Mouse (Mus musculus) midbrain, postnatal 0 days (tissue): ENCODE results near the gene Olfr1346. TPM values are rescaled to one million over a fixed set of nuclear protein-coding genes. Genes with fewer than 3 reads are reported as not detected.

Source experiments
- ATAC-seq: fragments of 200-750 bp; cut with Nextera tagmentation; 2 replicates; pipeline ENCODE4 v1.8.0; 2017; ENCODE audit warnings: moderate number of reproducible peaks, mild to moderate bottlenecking, moderate TSS enrichment, moderate library complexity; ENCODE audit not compliant: low FRiP score
- DNase-seq: peaks from one replicate; pipeline ENCODE4 v3.0.0-alpha.2; 2015; ENCODE audit warnings: low spot score
- H3K27ac ChIP-seq: fragments of 300-500 bp; sonication (generic); 2 replicates; pipeline ENCODE4 v1.5.1; 2014; ENCODE audit warnings: low read depth, mild to moderate bottlenecking, low read length, mixed read lengths
- H3K27me3 ChIP-seq: fragments of 300-500 bp; sonication (generic); 2 replicates; pipeline ENCODE4 v1.6.1; 2014; ENCODE audit warnings: low read length, control low read depth, mixed read lengths; ENCODE audit not compliant: insufficient read depth
- H3K36me3 ChIP-seq: fragments of 300-500 bp; sonication (generic); 2 replicates; pipeline ENCODE4 v1.6.1; 2014; ENCODE audit warnings: low read length, control low read depth, mixed read lengths; ENCODE audit not compliant: insufficient read depth
- H3K4me1 ChIP-seq: fragments of 300-500 bp; sonication (generic); 2 replicates; pipeline ENCODE4 v1.6.1; 2014; ENCODE audit warnings: mild to moderate bottlenecking, control low read depth, antibody characterized with exemption, low read length, mixed read lengths; ENCODE audit not compliant: insufficient read depth
- H3K4me2 ChIP-seq: fragments of 300-500 bp; sonication (generic); 2 replicates; pipeline ENCODE4 v1.6.1; 2014; ENCODE audit warnings: low read depth, mild to moderate bottlenecking, low read length, mixed read lengths; ENCODE audit not compliant: poor library complexity, severe bottlenecking
- H3K4me3 ChIP-seq: fragments of 300-500 bp; sonication (generic); 2 replicates; pipeline ENCODE4 v1.5.1; 2014; ENCODE audit warnings: low read depth, mild to moderate bottlenecking, low read length, moderate library complexity
- H3K9ac ChIP-seq: fragments of 300-500 bp; sonication (generic); replicated peaks from 2 replicates; pipeline ENCODE4 v1.6.1; 2014; ENCODE audit warnings: mild to moderate bottlenecking, low read length, moderate library complexity, mixed read lengths; ENCODE audit not compliant: poor library complexity, severe bottlenecking
- H3K9me3 ChIP-seq: fragments of 300-500 bp; sonication (generic); 2 replicates; pipeline ENCODE4 v1.6.1; 2016; ENCODE audit warnings: low read length, control low read depth
- CTCF ChIP-seq: IDR thresholded peaks from 2 replicates; pipeline ENCODE4 v1.5.1; 2016; ENCODE audit warnings: antibody characterized with exemption, mild to moderate bottlenecking
- WGBS: fragments of 180-500 bp; shearing (Covaris S2); extraction: QIAGEN DNeasy Blood & Tissue Kit; methylation state at CpG from one replicate; pipeline ENCODE4 v1.1.7; 2014; 5-methylcytosine and 5-hydroxymethylcytosine counted together
- polyA plus RNA-seq: library from polyadenylated mRNA; unstranded; fragments of >200 nt; fragmentation: Nextera tagmentation; extraction: Ambion mirVana; gene quantifications from 2 replicates; pipeline ENCODE4 v1.2.1, GENCODE M21; 2015
- total RNA-seq: library from RNA; depleted of rRNA; stranded (reverse); fragments of >200 nt; gene quantifications from 2 replicates; pipeline ENCODE4 v1.2.3, GENCODE M21; 2014; rRNA removed

Olfr1346 gene
- total and polyA plus RNA-seq, 2 experiments from 2014 or later, result not detected

- no peaks in the 10 kb centered on the region for H3K9me3 ChIP-seq
- no peaks in the 10 kb centered on the region for H3K4me1 ChIP-seq
- no peak within 1 kb of the TSS for H3K4me3 ChIP-seq
- no peak within 1 kb of the TSS for H3K9ac ChIP-seq
- no peaks in the 10 kb centered on the region for H3K27me3 ChIP-seq
- no peaks in the 10 kb centered on the region for H3K36me3 ChIP-seq
- no peak within 1 kb of the TSS for H3K27ac ChIP-seq
- TF ChIP-seq CTCF, result no peak
- no peak for ATAC-seq
- DNase-seq, result no peak
- 84% methylated on average over 1 of the region's 1 CpGs for WGBS
- H3K4me2 ChIP-seq, result no peak within 1 kb of the TSS
Measured at GRCm38 (mm10) chr7:6508648-6509047, 41.7 kb downstream of the Olfr1346 start, which contains the start of gene Olfr1348. Olfr1348 (minus strand) TSS chr7:6508748.

DNA sequence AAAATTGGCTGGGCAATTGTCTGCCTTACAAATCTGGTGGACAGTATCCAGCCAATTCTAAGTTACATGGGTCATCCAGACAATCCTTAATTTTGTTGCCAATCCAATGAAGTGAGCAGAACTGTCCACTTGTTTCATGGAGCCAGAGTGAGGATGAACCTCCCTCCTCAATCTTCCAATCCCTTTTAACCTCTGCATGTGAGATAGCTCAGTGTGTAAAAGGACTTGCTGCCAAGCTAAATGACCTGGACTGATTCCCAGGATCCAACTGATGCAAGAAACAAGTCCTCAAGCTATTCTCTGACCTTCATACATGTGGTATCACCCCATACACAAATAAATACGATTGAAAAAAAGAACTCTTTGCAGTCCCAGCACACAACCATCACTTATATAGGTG lies 54.8 kb downstream of the Olfr1346 start:
- ATAC-seq, result no peak

GRCm38 (mm10) chr7:6522850-6523249 lies 55.9 kb downstream of the Olfr1346 start, which contains the start of gene Olfr1349:
Olfr1349 (minus strand) TSS chr7:6522950.
- ATAC-seq, result no peak
- 81% methylated on average over 5 of the region's 5 CpGs for WGBS
- Histone ChIP-seq H3K27me3 (no peaks in the 10 kb centered on the region), H3K9me3 (0 out of 2 replicates have a peak, but pooled peaks cover 7% of the 10 kb centered on the region), H3K27ac (no peak within 1 kb of the TSS), H3K9ac (no peak within 1 kb of the TSS), H3K4me2 (no peak within 1 kb of the TSS), H3K4me3 (no peak within 1 kb of the TSS), H3K36me3 (no peaks in the 10 kb centered on the region), H3K4me1 (no peaks in the 10 kb centered on the region)
- DNase-seq, result no peak
- no peak for TF ChIP-seq CTCF

More for the DNA sequence above, 54.8 kb downstream of the Olfr1346 start:
- no peak overlapping the region for H3K4me2 ChIP-seq
- H3K4me1 ChIP-seq, result no peaks in the 10 kb centered on the region
- H3K9ac ChIP-seq, result no peak overlapping the region
- H3K36me3 ChIP-seq, result no peaks in the 10 kb centered on the region
- no peak for DNase-seq
- TF ChIP-seq CTCF, result no peak
- H3K4me3 ChIP-seq, result no peak overlapping the region
- no peak overlapping the region for H3K27ac ChIP-seq
- 26% methylated on average over 1 of the region's 1 CpGs for WGBS
- 0 out of 2 replicates have a peak, but pooled peaks cover 7% of the 10 kb centered on the region for H3K9me3 ChIP-seq
- no peaks in the 10 kb centered on the region for H3K27me3 ChIP-seq

- Histone ChIP-seq H3K36me3 (no peaks in the 10 kb centered on the region), H3K9ac (no peak overlapping the region), H3K4me2 (no peak overlapping the region), H3K27ac (no peak overlapping the region), H3K27me3 (no peaks in the 10 kb centered on the region), H3K4me3 (no peak overlapping the region), H3K4me1 (no peaks in the 10 kb centered on the region), H3K9me3 (0 out of 2 replicates have a peak, but pooled peaks cover 4% of the 10 kb centered on the region)
- DNase-seq, result no peak
- ATAC-seq, result no peak
- TF ChIP-seq CTCF, result peak; percentile 9; the same call in 1 of the 2 replicates
- 61% methylated on average over 3 of the region's 3 CpGs for WGBS
Measured at GRCm38 (mm10) chr7:6525001-6525400, 58.1 kb downstream of the Olfr1346 start.

GRCm38 (mm10) chr7:6526141-6526540 lies 59.2 kb downstream of the Olfr1346 start:
- Histone ChIP-seq H3K4me1 (no peaks in the 10 kb centered on the region), H3K9me3 (0 out of 2 replicates have a peak, but pooled peaks cover 4% of the 10 kb centered on the region), H3K4me3 (no peak overlapping the region), H3K9ac (no peak overlapping the region), H3K27ac (no peak overlapping the region), H3K36me3 (no peaks in the 10 kb centered on the region), H3K27me3 (no peaks in the 10 kb centered on the region), H3K4me2 (no peak overlapping the region)
- WGBS, result 63% methylated on average over 5 of the region's 5 CpGs
- DNase-seq (no peak), ATAC-seq (no peak)
- TF ChIP-seq CTCF, result peak; percentile 67

Other genes with a start within 250 kb of the Olfr1346 start
- not detected in 2 replicates for gene Zscan5b, start 244.8 kb upstream of the Olfr1346 start, total RNA-seq
- not detected in 2 replicates for gene Zscan5b, start 244.8 kb upstream of the Olfr1346 start, polyA plus RNA-seq
- gene Epp13, start 214.4 kb upstream of the Olfr1346 start, total RNA-seq, result not detected in 2 replicates
- 0.39 TPM in 1 of 2 replicates, not detected in the other for gene Epp13, start 214.4 kb upstream of the Olfr1346 start, polyA plus RNA-seq
- gene Zfp667, start 180.5 kb upstream of the Olfr1346 start, total RNA-seq, result 5.2 and 7.1 TPM in 2 replicates
- gene Zfp667, start 180.5 kb upstream of the Olfr1346 start, polyA plus RNA-seq, result 11.0 and 12.4 TPM in 2 replicates
- 6.7 and 9.9 TPM in 2 replicates for gene Zfp583, start 135.8 kb upstream of the Olfr1346 start, total RNA-seq
- gene Zfp583, start 135.8 kb upstream of the Olfr1346 start, polyA plus RNA-seq, result 15.2 and 16.5 TPM in 2 replicates
- gene Gm3854, start 123.3 kb upstream of the Olfr1346 start, total RNA-seq, result 3.4 and 5.0 TPM in 2 replicates
- 4.5 and 5.6 TPM in 2 replicates for gene Gm3854, start 123.3 kb upstream of the Olfr1346 start, polyA plus RNA-seq
- 2.6 and 4.7 TPM in 2 replicates for gene Zfp78, start 103.8 kb upstream of the Olfr1346 start, total RNA-seq
- 3.3 and 4.3 TPM in 2 replicates for gene Zfp78, start 103.8 kb upstream of the Olfr1346 start, polyA plus RNA-seq
- 14.8 and 16.5 TPM in 2 replicates for gene Zfp28, start 83.8 kb upstream of the Olfr1346 start, total RNA-seq
- gene Zfp28, start 83.8 kb upstream of the Olfr1346 start, polyA plus RNA-seq, result 16.4 and 19.5 TPM in 2 replicates
- gene Smim17, start 68.4 kb upstream of the Olfr1346 start, total RNA-seq, result 19.6 and 21.8 TPM in 2 replicates
- gene Smim17, start 68.4 kb upstream of the Olfr1346 start, polyA plus RNA-seq, result 6.3 and 7.4 TPM in 2 replicates
- gene Gm20715, start 56.8 kb upstream of the Olfr1346 start, total RNA-seq, result 0.47 and 0.77 TPM in 2 replicates
- gene Gm20715, start 56.8 kb upstream of the Olfr1346 start, polyA plus RNA-seq, result not detected in 2 replicates
- gene Olfr1344, start 28.4 kb upstream of the Olfr1346 start, total RNA-seq, result 0.47 and 5.2 TPM in 2 replicates
- gene Olfr1344, start 28.4 kb upstream of the Olfr1346 start, polyA plus RNA-seq, result 0.28 and 0.36 TPM in 2 replicates
- gene Olfr1336, start 10.9 kb upstream of the Olfr1346 start, total RNA-seq, result not detected in 2 replicates
- not detected in 2 replicates for gene Olfr1336, start 10.9 kb upstream of the Olfr1346 start, polyA plus RNA-seq
- not detected in 2 replicates for gene Olfr5, start 19.8 kb downstream of the Olfr1346 start, total RNA-seq
- gene Olfr5, start 19.8 kb downstream of the Olfr1346 start, polyA plus RNA-seq, result not detected in 2 replicates
- not detected in 2 replicates for gene Olfr1347, start 32.7 kb downstream of the Olfr1346 start, total RNA-seq
- not detected in 2 replicates for gene Olfr1347, start 32.7 kb downstream of the Olfr1346 start, polyA plus RNA-seq
- gene Olfr1348, start 41.6 kb downstream of the Olfr1346 start, total RNA-seq, result not detected in 2 replicates
- not detected in 2 replicates for gene Olfr1348, start 41.6 kb downstream of the Olfr1346 start, polyA plus RNA-seq
- not detected in 2 replicates for gene Olfr1349, start 55.8 kb downstream of the Olfr1346 start, total RNA-seq
- not detected in 2 replicates for gene Olfr1349, start 55.8 kb downstream of the Olfr1346 start, polyA plus RNA-seq
- not detected in 2 replicates for gene Olfr1350, start 97.7 kb downstream of the Olfr1346 start, total RNA-seq
- gene Olfr1350, start 97.7 kb downstream of the Olfr1346 start, polyA plus RNA-seq, result not detected in 2 replicates
- gene Zim1, start 229.3 kb downstream of the Olfr1346 start, total RNA-seq, result 32.8 and 47.4 TPM in 2 replicates
- gene Zim1, start 229.3 kb downstream of the Olfr1346 start, polyA plus RNA-seq, result 9.0 and 10.0 TPM in 2 replicates